Mouse (Mus musculus) lung, adult 2 months (tissue): ENCODE measurements around the gene Ppox.

Source experiments
- CTCF ChIP-seq: fragments of 200-500 bp; IDR thresholded peaks from 2 replicates; pipeline ENCODE4 v1.5.1; 2011; ENCODE audit warnings: mild to moderate bottlenecking, low read length, control low read depth; ENCODE audit not compliant: insufficient read depth
- POLR2A ChIP-seq: fragments of 200-500 bp; IDR thresholded peaks from 2 replicates; pipeline ENCODE4 v1.6.1; 2011; ENCODE audit warnings: low read depth, mild to moderate bottlenecking, control low read depth, low read length, borderline replicate concordance; ENCODE audit errors: extremely low read depth

- TF ChIP-seq POLR2A (no peak), CTCF (no peak)
Measured at GRCm38 (mm10) chr1:171276110-171276748, 4.8 kb downstream of the Ppox start.
